Mouse (Mus musculus) MEL (cell line): ENCODE data around the gene Hoxa3. TPM values are rescaled to one million over a fixed set of nuclear protein-coding genes. Genes with fewer than 3 reads are reported as not detected.

ENCODE experiments used
- DNase-seq: peaks from one replicate; pipeline ENCODE4 v3.0.0; 2011; ENCODE audit warnings: low read depth, low spot score
- H3K27ac ChIP-seq: 2 replicates; pipeline ENCODE4 v1.5.1; 2012; ENCODE audit warnings: low read depth, mild to moderate bottlenecking, control low read depth, low read length, moderate library complexity; ENCODE audit not compliant: control insufficient read depth
- H3K27me3 ChIP-seq, 2 experiments: fragments of 150-350 bp in 1 of 2; sonication (generic) in 1 of 2; 2 replicates each; pipeline ENCODE4 v1.6.1; 2012; ENCODE audit warnings: low read length in 2 of 2, mild to moderate bottlenecking in 2 of 2, improper control_type of control experiment in 1 of 2, moderate library complexity in 1 of 2; ENCODE audit not compliant: insufficient read depth in 2 of 2, control insufficient read depth in 1 of 2
- H3K36me3 ChIP-seq, 2 experiments: 2 replicates each; pipeline ENCODE4 v1.6.1; 2012 to 2014; ENCODE audit warnings: low read length in 2 of 2, improper control_type of control experiment in 1 of 2, inconsistent platforms in 1 of 2, mild to moderate bottlenecking in 1 of 2; ENCODE audit not compliant: insufficient read depth in 2 of 2, control insufficient read depth in 1 of 2
- H3K4me1 ChIP-seq, 2 experiments: fragments of 150-350 bp in 1 of 2; sonication (generic) in 1 of 2; 2 replicates each; pipeline ENCODE4 v1.6.1; 2012; ENCODE audit warnings: low read length in 2 of 2, improper control_type of control experiment in 1 of 2, mild to moderate bottlenecking in 1 of 2; ENCODE audit not compliant: insufficient read depth in 2 of 2, control insufficient read depth in 1 of 2
- H3K4me3 ChIP-seq, 2 experiments: fragments of 150-350 bp in 1 of 2; sonication (generic) in 1 of 2; 2 replicates each; pipeline ENCODE4 v1.5.1; 2012; ENCODE audit warnings: low read depth in 2 of 2, low read length in 2 of 2, mild to moderate bottlenecking in 2 of 2, moderate library complexity in 2 of 2, control low read depth in 1 of 2, improper control_type of control experiment in 1 of 2; ENCODE audit not compliant: control insufficient read depth in 1 of 2, insufficient read depth in 1 of 2
- H3K79me2 ChIP-seq: 2 replicates; pipeline ENCODE4 v1.6.1; 2012; ENCODE audit warnings: mild to moderate bottlenecking, low read length, moderate library complexity; ENCODE audit not compliant: control insufficient read depth, poor library complexity, insufficient read depth
- H3K9ac ChIP-seq: 2 replicates; pipeline ENCODE4 v1.6.1; 2012; ENCODE audit warnings: low read depth, mild to moderate bottlenecking, control low read depth, low read length, moderate library complexity; ENCODE audit not compliant: control insufficient read depth, poor library complexity, severe bottlenecking
- H3K9me3 ChIP-seq: fragments of 150-350 bp; sonication (generic); replicated peaks from 2 replicates; pipeline ENCODE4 v1.6.1; 2012; ENCODE audit warnings: mild to moderate bottlenecking, low read length, improper control_type of control experiment, moderate library complexity; ENCODE audit not compliant: insufficient read depth
- ELF1 ChIP-seq: IDR thresholded peaks from 2 replicates; pipeline ENCODE4 v1.6.1; 2014; ENCODE audit warnings: low read depth, mild to moderate bottlenecking, inconsistent platforms, low read length, improper control_type of control experiment, moderate library complexity
- EP300 ChIP-seq, 2 experiments: IDR thresholded peaks; 2 replicates each; pipeline ENCODE4 v1.6.1; 2011; ENCODE audit warnings: improper control_type of control experiment in 2 of 2, low read length in 2 of 2, low read depth in 1 of 2, mild to moderate bottlenecking in 1 of 2
- GABPA ChIP-seq: IDR thresholded peaks from 2 replicates; pipeline ENCODE4 v1.6.1; 2012; ENCODE audit warnings: low read depth, mild to moderate bottlenecking, inconsistent platforms, low read length, improper control_type of control experiment, moderate library complexity
- JUND ChIP-seq: IDR thresholded peaks from 2 replicates; pipeline ENCODE4 v1.6.1; 2011; ENCODE audit warnings: low read depth, mild to moderate bottlenecking, improper control_type of control experiment, low read length
- MAFK ChIP-seq: IDR thresholded peaks from 2 replicates; pipeline ENCODE4 v1.6.1; 2011; ENCODE audit warnings: low read depth, mild to moderate bottlenecking, low read length, improper control_type of control experiment, borderline replicate concordance
- MAX ChIP-seq: IDR thresholded peaks from 2 replicates; pipeline ENCODE4 v1.6.1; 2011; ENCODE audit warnings: low read length, improper control_type of control experiment
- MEF2A ChIP-seq: IDR thresholded peaks from 2 replicates; pipeline ENCODE4 v1.6.1; 2014; ENCODE audit warnings: low read depth, mild to moderate bottlenecking, inconsistent platforms, low read length, improper control_type of control experiment; ENCODE audit not compliant: poor library complexity, insufficient replicate concordance, severe bottlenecking; ENCODE audit errors: extremely low read depth
- MXI1 ChIP-seq: IDR thresholded peaks from 2 replicates; pipeline ENCODE4 v1.6.1; 2011; ENCODE audit warnings: mild to moderate bottlenecking, low read depth, low read length, improper control_type of control experiment
- POLR2AphosphoS2 ChIP-seq: IDR thresholded peaks from 2 replicates; pipeline ENCODE4 v1.6.1; 2011; ENCODE audit warnings: low read length, improper control_type of control experiment
- POLR2AphosphoS5 ChIP-seq: IDR thresholded peaks from 2 replicates; pipeline ENCODE4 v1.6.1; 2012; ENCODE audit warnings: low read depth, borderline replicate concordance, mild to moderate bottlenecking, inconsistent platforms, low read length, moderate library complexity, mixed read lengths
- RAD21 ChIP-seq: IDR thresholded peaks from 2 replicates; pipeline ENCODE4 v1.6.1; 2011; ENCODE audit warnings: mild to moderate bottlenecking, low read depth, low read length, improper control_type of control experiment
- RCOR1 ChIP-seq: IDR thresholded peaks from 2 replicates; pipeline ENCODE4 v1.6.1; 2012; ENCODE audit warnings: low read depth, mild to moderate bottlenecking, inconsistent platforms, low read length, improper control_type of control experiment
- SMC3 ChIP-seq: IDR thresholded peaks from 2 replicates; pipeline ENCODE4 v1.6.1; 2011; ENCODE audit warnings: low read depth, low read length, improper control_type of control experiment
- TAL1 ChIP-seq: IDR thresholded peaks from 2 replicates; pipeline ENCODE4 v1.6.1; 2012; ENCODE audit warnings: mild to moderate bottlenecking, inconsistent platforms, low read length, moderate library complexity, mixed read lengths
- UBTF ChIP-seq: IDR thresholded peaks from 2 replicates; pipeline ENCODE4 v1.6.1; 2012; ENCODE audit warnings: low read depth, mild to moderate bottlenecking, inconsistent platforms, low read length, improper control_type of control experiment, moderate library complexity, borderline replicate concordance; ENCODE audit not compliant: insufficient read depth
- ZKSCAN1 ChIP-seq: IDR thresholded peaks from 2 replicates; pipeline ENCODE4 v1.6.1; 2012; ENCODE audit warnings: low read depth, mild to moderate bottlenecking, inconsistent platforms, low read length, improper control_type of control experiment, moderate library complexity
- polyA plus RNA-seq, 2 experiments: library from polyadenylated mRNA; stranded (reverse) in 1 of 2; unstranded in 1 of 2; fragments of >175 nt in 1 of 2; fragments of >200 nt in 1 of 2; gene quantifications; 2 replicates each; pipeline versions ENCODE4 v1.2.1 to v1.2.4; 2012; ENCODE audit warnings: low replicate concordance in 2 of 2, low read depth in 1 of 2; ENCODE audit not compliant: insufficient read length in 2 of 2, insufficient read depth in 1 of 2, missing spikeins in 1 of 2
- total RNA-seq: library from RNA; depleted of rRNA; stranded (reverse); fragments of 300-350 nt; gene quantifications from 2 replicates; pipeline ENCODE4 v1.2.3, GENCODE M21; 2012

The Hoxa3 gene
- total and polyA plus RNA-seq, 3 experiments: not detected

DNA sequence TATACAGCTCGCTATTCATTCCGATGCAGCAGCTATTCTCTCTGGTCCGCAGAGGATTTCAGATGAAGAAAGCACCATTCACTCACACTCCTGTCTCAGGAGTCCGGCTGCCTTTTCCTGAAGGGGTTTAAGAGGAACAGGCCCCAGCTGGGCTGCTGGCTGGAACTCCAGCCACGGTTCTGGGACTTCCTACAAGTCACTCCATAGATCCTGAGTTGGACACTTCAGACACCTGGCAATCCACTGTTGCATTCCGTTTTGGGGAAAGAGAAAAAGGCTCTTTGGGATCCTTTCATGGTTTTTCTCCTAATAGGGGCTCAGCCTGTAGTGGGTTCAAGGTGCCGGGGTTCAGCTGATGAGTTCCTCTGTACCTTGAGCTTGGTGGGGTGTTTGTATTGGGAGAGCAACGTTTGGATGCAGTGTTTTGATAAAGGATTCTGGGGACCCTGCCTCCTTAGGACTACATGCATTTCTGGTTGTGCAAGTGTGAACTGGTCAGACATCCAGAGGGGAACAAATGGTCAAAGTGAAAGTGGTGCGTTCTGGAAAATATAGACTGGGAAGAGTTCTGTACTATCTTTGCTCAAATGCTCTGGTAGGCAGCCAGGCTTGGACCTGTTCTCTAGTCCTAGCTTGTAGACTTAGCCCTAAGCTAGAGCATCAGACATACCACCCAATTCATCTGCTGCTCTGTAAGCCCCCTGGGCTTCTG is 48.8 kb upstream of the Hoxa3 start:
- H3K9ac ChIP-seq: no peak overlapping the region
- no peak for TF ChIP-seq MAX
- no peak for TF ChIP-seq ZKSCAN1
- TF ChIP-seq SMC3: no peak
- no peak for TF ChIP-seq ELF1
- no peak for TF ChIP-seq MAFK
- no peak for TF ChIP-seq MEF2A
- no peak for TF ChIP-seq EP300 (IDR thresholded peaks at IDR 0.05; ENCODE audit: low read depth in 1 of 2, low read length in 2 of 2)
- no peak for TF ChIP-seq TAL1
- no peak for TF ChIP-seq RCOR1
- TF ChIP-seq, all 39 proteins: peak for 0
- no peaks in the 10 kb centered on the region for H3K36me3 ChIP-seq
- H3K27ac ChIP-seq: no peak overlapping the region
- H3K4me1 ChIP-seq: no peaks in the 10 kb centered on the region
- no peaks in the 10 kb centered on the region for H3K9me3 ChIP-seq
- H3K27me3 ChIP-seq: no peaks in the 10 kb centered on the region
- H3K79me2 ChIP-seq: no peaks in the 10 kb centered on the region
- H3K4me3 ChIP-seq: no peak overlapping the region
- DNase-seq: no peak

DNA sequence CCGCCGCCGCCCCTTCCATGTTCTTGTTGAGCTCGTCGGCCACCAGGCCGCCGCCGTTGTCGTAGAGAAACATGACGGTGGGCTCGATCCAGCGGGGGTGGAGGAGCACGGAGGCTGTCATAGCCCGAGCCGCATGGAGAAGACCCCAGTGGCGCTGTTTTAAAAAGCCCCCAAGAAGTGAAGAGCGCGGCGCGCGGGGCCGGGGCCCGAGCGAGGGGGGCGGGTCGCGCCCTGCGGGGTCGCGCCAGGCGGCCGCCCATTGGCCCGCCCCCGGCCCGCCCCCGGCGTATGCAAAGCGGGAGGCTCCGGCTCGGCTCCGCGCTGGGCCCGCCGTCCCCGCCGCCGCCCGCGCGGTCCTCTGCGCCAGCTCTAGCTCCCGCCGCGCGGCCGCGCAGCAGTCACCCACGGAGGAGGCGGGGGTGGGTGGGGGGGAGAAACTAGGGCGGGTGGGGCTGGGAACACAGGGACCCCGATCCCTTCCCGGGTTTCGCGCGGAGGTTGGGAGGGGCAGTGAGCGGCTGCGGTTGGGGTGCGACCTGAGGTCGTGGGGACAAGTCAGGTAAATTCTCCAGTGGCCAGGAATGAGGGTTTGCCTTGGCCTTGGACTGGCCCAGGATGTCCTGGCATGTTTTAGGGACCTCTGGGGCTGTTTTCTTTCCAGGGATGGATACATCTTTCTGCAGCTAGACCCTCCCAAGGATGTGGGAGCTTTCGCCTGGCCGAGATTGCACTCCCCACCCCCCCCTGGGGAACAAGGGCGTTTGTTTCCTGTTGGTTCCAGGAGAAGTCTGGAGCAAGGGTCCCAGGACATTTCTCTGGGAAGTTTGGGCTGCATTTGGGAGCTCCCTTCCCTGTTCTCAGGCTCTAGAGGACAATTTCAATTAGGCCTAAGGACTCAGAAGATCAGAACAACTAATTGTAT is 47.8 kb upstream of the Hoxa3 start, which contains the start of gene Hoxa13:
Gene Hoxa13 (minus strand): TSS at position 227 of the 922 bp plus-strand sequence.
- H3K27ac ChIP-seq: no peak within 1 kb of the TSS
- H3K4me1 ChIP-seq: no peaks in the 10 kb centered on the region
- H3K27me3 ChIP-seq: no peaks in the 10 kb centered on the region
- H3K9me3 ChIP-seq: no peaks in the 10 kb centered on the region
- no peak within 1 kb of the TSS for H3K9ac ChIP-seq
- TF ChIP-seq MXI1 (no peak), POLR2AphosphoS5 (no peak), POLR2AphosphoS2 (no peak), RAD21 (no peak), UBTF (no peak), TAL1 (no peak), SMC3 (no peak), JUND (no peak), GABPA (no peak)
- H3K79me2 ChIP-seq: no peaks in the 10 kb centered on the region
- H3K36me3 ChIP-seq: no peaks in the 10 kb centered on the region
- H3K4me3 ChIP-seq: no peak within 1 kb of the TSS
- DNase-seq: no peak
